Mouse (Mus musculus) hindbrain, embryonic 12.5 days (tissue): ENCODE data around the gene Fkbp15. TPM values are rescaled to one million over a fixed set of nuclear protein-coding genes. Genes with fewer than 3 reads are reported as not detected.

Source experiments
- ATAC-seq: fragments of 200-750 bp; cut with Nextera tagmentation; 2 replicates; pipeline ENCODE4 v1.8.0; 2017; ENCODE audit warnings: moderate TSS enrichment; ENCODE audit not compliant: low FRiP score
- H3K27ac ChIP-seq: fragments of 300-500 bp; sonication (generic); 2 replicates; pipeline ENCODE4 v1.5.1; 2016; ENCODE audit warnings: mild to moderate bottlenecking
- H3K27me3 ChIP-seq: fragments of 300-500 bp; sonication (generic); 2 replicates; pipeline ENCODE4 v1.6.1; 2016; ENCODE audit warnings: mild to moderate bottlenecking
- H3K36me3 ChIP-seq: fragments of 300-500 bp; sonication (generic); 2 replicates; pipeline ENCODE4 v1.6.1; 2016; ENCODE audit warnings: mild to moderate bottlenecking
- H3K4me1 ChIP-seq: fragments of 300-500 bp; sonication (generic); 2 replicates; pipeline ENCODE4 v1.6.1; 2016
- H3K4me2 ChIP-seq: fragments of 300-500 bp; sonication (generic); replicated peaks from 2 replicates; pipeline ENCODE4 v1.6.1; 2016; ENCODE audit warnings: mild to moderate bottlenecking
- H3K4me3 ChIP-seq: fragments of 300-500 bp; sonication (generic); 2 replicates; pipeline ENCODE4 v1.5.1; 2016; ENCODE audit warnings: mild to moderate bottlenecking
- H3K9ac ChIP-seq: fragments of 300-500 bp; sonication (generic); 2 replicates; pipeline ENCODE4 v1.6.1; 2016; ENCODE audit warnings: mild to moderate bottlenecking, moderate library complexity
- H3K9me3 ChIP-seq: fragments of 300-500 bp; sonication (generic); replicated peaks from 2 replicates; pipeline ENCODE4 v1.6.1; 2016; ENCODE audit warnings: mild to moderate bottlenecking
- WGBS: fragments of 180-500 bp; shearing (Covaris S2); methylation state at CpG from one replicate; pipeline ENCODE4 v1.1.7; 2016; 5-methylcytosine and 5-hydroxymethylcytosine counted together
- polyA plus RNA-seq: library from polyadenylated mRNA; unstranded; fragments of >200 nt; fragmentation: Nextera tagmentation; extraction: Ambion mirVana; gene quantifications from 2 replicates; pipeline ENCODE4 v1.2.1, GENCODE M21; 2016

Gene Fkbp15
- 25.9 and 26.4 TPM in 2 replicates for polyA plus RNA-seq

GRCm38 (mm10) chr4:62360088-62360804 is at the start of gene Fkbp15, which contains the start of gene Slc31a1:
Gene Fkbp15, minus strand, starts transcription at chr4:62360548.
Gene Slc31a1, plus strand, starts transcription at chr4:62360727.
- Histone ChIP-seq H3K9me3 (no peaks in the 10 kb centered on the region), H3K9ac (peak within 1 kb of the TSS; percentile 72), H3K4me3 (peak within 1 kb of the TSS; percentile 74), H3K4me2 (peak within 1 kb of the TSS; percentile 83), H3K27ac (peak within 1 kb of the TSS; percentile 70), H3K36me3 (no peaks in the 10 kb centered on the region), H3K27me3 (no peaks in the 10 kb centered on the region), H3K4me1 (peaks cover 19% of the 10 kb centered on the region)
- WGBS = under 1% methylated on average over 51 of the region's 51 CpGs
- ATAC-seq = peak; percentile 100

- no peaks in the 10 kb centered on the region for H3K9me3 ChIP-seq
- peak overlapping the region; percentile 60 for H3K4me2 ChIP-seq
- H3K9ac ChIP-seq = peak overlapping the region; percentile 87
- no peak overlapping the region for H3K27ac ChIP-seq
- no peaks in the 10 kb centered on the region for H3K27me3 ChIP-seq
- WGBS = 29% methylated on average over 6 of the region's 6 CpGs
- H3K4me1 ChIP-seq = peaks cover 26% of the 10 kb centered on the region
- no peak for ATAC-seq
- peaks cover 32% of the 10 kb centered on the region for H3K36me3 ChIP-seq
- peak overlapping the region; percentile 79 for H3K4me3 ChIP-seq
These were observed 49.3 kb upstream of the Fkbp15 start for GRCm38 (mm10) chr4:62409615-62410014.

- peaks cover 25% of the 10 kb centered on the region for H3K36me3 ChIP-seq
- WGBS = 1% methylated on average over 39 of the region's 39 CpGs
These were observed 48.4 kb upstream of the Fkbp15 start, which contains the start of the genes Cdc26 and Prpf4 for GRCm38 (mm10) chr4:62408601-62409282. Gene Cdc26, minus strand, starts transcription at chr4:62408642. Gene Prpf4, plus strand, starts transcription at chr4:62408797.

GRCm38 (mm10) chr4:62407730-62408582 is 47.6 kb upstream of the Fkbp15 start:
- peak overlapping the region; percentile 79 for H3K4me3 ChIP-seq
- ATAC-seq = peak; percentile 74
- no peaks in the 10 kb centered on the region for H3K9me3 ChIP-seq
- peak overlapping the region; percentile 79 for H3K27ac ChIP-seq
- H3K27me3 ChIP-seq = no peaks in the 10 kb centered on the region
- peak overlapping the region; percentile 49 for H3K4me2 ChIP-seq
- peaks cover 29% of the 10 kb centered on the region for H3K4me1 ChIP-seq
- under 1% methylated on average over 35 of the region's 35 CpGs for WGBS
- peak overlapping the region; percentile 87 for H3K9ac ChIP-seq
- H3K36me3 ChIP-seq = peaks cover 22% of the 10 kb centered on the region

More at GRCm38 (mm10) chr4:62408601-62409282, 48.4 kb upstream of the Fkbp15 start, which contains the start of the genes Cdc26 and Prpf4:
- Histone ChIP-seq H3K9ac (peak within 1 kb of the TSS; percentile 87), H3K4me3 (peak within 1 kb of the TSS; percentile 79), H3K9me3 (no peaks in the 10 kb centered on the region), H3K4me2 (peak within 1 kb of the TSS; percentile 60), H3K4me1 (peaks cover 29% of the 10 kb centered on the region), H3K27ac (peak within 1 kb of the TSS; percentile 79), H3K27me3 (no peaks in the 10 kb centered on the region)
- ATAC-seq = peak; percentile 100

- no peak overlapping the region for H3K9ac ChIP-seq
- peak overlapping the region; percentile 1; the same call in 1 of the 2 replicates for H3K4me3 ChIP-seq
- peaks cover 20% of the 10 kb centered on the region for H3K36me3 ChIP-seq
- 83% methylated on average over 4 of the region's 4 CpGs for WGBS
- no peaks in the 10 kb centered on the region for H3K27me3 ChIP-seq
- H3K9me3 ChIP-seq = no peaks in the 10 kb centered on the region
- peak overlapping the region; percentile 14; the same call in 1 of the 2 replicates for H3K4me2 ChIP-seq
- ATAC-seq = no peak
- H3K4me1 ChIP-seq = peaks cover 29% of the 10 kb centered on the region
- no peak overlapping the region for H3K27ac ChIP-seq
These were observed 45.8 kb upstream of the Fkbp15 start for GRCm38 (mm10) chr4:62406133-62406532.

GRCm38 (mm10) chr4:62398956-62399355 is 38.6 kb upstream of the Fkbp15 start:
- WGBS = 99% methylated on average over 3 of the region's 3 CpGs
- Histone ChIP-seq H3K9ac (no peak overlapping the region), H3K4me3 (no peak overlapping the region), H3K4me2 (no peak overlapping the region), H3K27me3 (no peaks in the 10 kb centered on the region), H3K36me3 (peaks cover 76% of the 10 kb centered on the region), H3K4me1 (no peaks in the 10 kb centered on the region), H3K9me3 (no peaks in the 10 kb centered on the region), H3K27ac (no peak overlapping the region)
- no peak for ATAC-seq

- peaks cover 77% of the 10 kb centered on the region for H3K36me3 ChIP-seq
- H3K4me2 ChIP-seq = no peak overlapping the region
- no peaks in the 10 kb centered on the region for H3K9me3 ChIP-seq
- no peaks in the 10 kb centered on the region for H3K27me3 ChIP-seq
- H3K9ac ChIP-seq = no peak overlapping the region
- H3K4me3 ChIP-seq = no peak overlapping the region
- no peak overlapping the region for H3K27ac ChIP-seq
- ATAC-seq = no peak
- H3K4me1 ChIP-seq = no peaks in the 10 kb centered on the region
- WGBS = 88% methylated on average over 4 of the region's 4 CpGs
These were observed 37.4 kb upstream of the Fkbp15 start for GRCm38 (mm10) chr4:62397616-62398365.

- Histone ChIP-seq H3K4me3 (no peak overlapping the region), H3K9ac (no peak overlapping the region), H3K27ac (no peak overlapping the region), H3K9me3 (no peaks in the 10 kb centered on the region), H3K36me3 (peaks cover 77% of the 10 kb centered on the region), H3K27me3 (no peaks in the 10 kb centered on the region), H3K4me1 (no peaks in the 10 kb centered on the region), H3K4me2 (no peak overlapping the region)
- WGBS = 97% methylated on average over 1 of the region's 1 CpGs
- ATAC-seq = no peak
These were observed 35.5 kb upstream of the Fkbp15 start for GRCm38 (mm10) chr4:62395806-62396205.

- Histone ChIP-seq H3K4me1 (no peaks in the 10 kb centered on the region), H3K4me2 (no peak overlapping the region), H3K27me3 (no peaks in the 10 kb centered on the region), H3K36me3 (peaks cover 75% of the 10 kb centered on the region), H3K9me3 (no peaks in the 10 kb centered on the region), H3K27ac (no peak overlapping the region), H3K9ac (no peak overlapping the region), H3K4me3 (no peak overlapping the region)
- no peak for ATAC-seq
- 27% methylated on average over 6 of the region's 6 CpGs for WGBS
These were observed 33.1 kb upstream of the Fkbp15 start for GRCm38 (mm10) chr4:62393459-62393858.

- Histone ChIP-seq H3K36me3 (peaks cover 75% of the 10 kb centered on the region), H3K9me3 (no peaks in the 10 kb centered on the region), H3K9ac (no peak overlapping the region), H3K4me1 (no peaks in the 10 kb centered on the region), H3K4me2 (no peak overlapping the region), H3K27me3 (no peaks in the 10 kb centered on the region), H3K27ac (no peak overlapping the region), H3K4me3 (no peak overlapping the region)
- no peak for ATAC-seq
- 91% methylated on average over 7 of the region's 7 CpGs for WGBS
These were observed 31.5 kb upstream of the Fkbp15 start for GRCm38 (mm10) chr4:62391892-62392291.
